Mouse (Mus musculus): ENCODE results near the gene Ipo11. TPM values are rescaled to one million over a fixed set of nuclear protein-coding genes. Genes with fewer than 3 reads are reported as not detected.

Ipo11 gene
- total RNA-seq, 2 experiments from 2014 or later: 14.8 to 22.9 TPM

DNA sequence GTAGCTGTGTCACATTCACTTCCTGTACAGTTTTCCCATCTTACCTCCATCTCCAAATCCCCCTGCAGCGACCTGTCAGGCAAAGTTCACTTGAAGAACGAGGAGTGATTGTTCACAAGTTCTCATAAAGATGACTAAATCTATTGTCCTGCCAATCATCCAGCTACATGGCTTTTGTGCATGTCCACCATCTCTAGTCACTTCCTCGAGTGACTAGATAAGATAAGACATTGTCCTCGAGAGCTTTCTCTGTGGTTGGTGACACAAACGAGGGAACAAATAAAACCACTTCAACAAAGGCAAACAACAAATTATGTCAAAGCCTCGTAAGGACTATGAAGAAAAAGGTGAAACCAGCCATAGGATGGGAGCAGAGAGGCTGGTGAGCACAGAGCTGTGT lies 191.6 kb downstream of the Ipo11 start:
- ATAC-seq (replicated peaks; ENCODE audit: low FRiP score, poor library complexity, severe bottlenecking): no peak

Other genes starting within 250 kb of the Ipo11 start
- gene Dimt1, start 10.2 kb upstream of the Ipo11 start, total RNA-seq (2015; ENCODE audit: low replicate concordance): 7.1 and 12.1 TPM in 2 replicates
- 3.3 and 7.1 TPM in 2 replicates for gene Dimt1, start 10.2 kb upstream of the Ipo11 start, total RNA-seq (2017; ENCODE audit: low replicate concordance)
- 213 and 257 TPM in 2 replicates for gene Kif2a, start 85.2 kb upstream of the Ipo11 start, total RNA-seq (2015; ENCODE audit: low replicate concordance)
- 160 and 229 TPM in 2 replicates for gene Kif2a, start 85.2 kb upstream of the Ipo11 start, total RNA-seq (2017; ENCODE audit: low replicate concordance)

Measured in erythroblast, adult 5-6 weeks (primary cell).